Mouse (Mus musculus) liver, embryonic 15.5 days (tissue): ENCODE results near the gene Prkar2a. TPM values are rescaled to one million over a fixed set of nuclear protein-coding genes. Genes with fewer than 3 reads are reported as not detected.
A peak's percentile ranks its signal among the peaks of the same experiment; 100 is the strongest.

ENCODE experiments used
- ATAC-seq: fragments of 200-750 bp; cut with Nextera tagmentation; 2 replicates; pipeline ENCODE4 v1.8.0; 2017; ENCODE audit warnings: moderate number of reproducible peaks, mild to moderate bottlenecking, moderate library complexity; ENCODE audit not compliant: insufficient read depth
- H3K27ac ChIP-seq: fragments of 300-500 bp; sonication (generic); replicated peaks from 2 replicates; pipeline ENCODE4 v1.5.1; 2015; ENCODE audit warnings: mild to moderate bottlenecking, inconsistent platforms
- H3K27me3 ChIP-seq: fragments of 300-500 bp; sonication (generic); 2 replicates; pipeline ENCODE4 v1.6.1; 2015; ENCODE audit warnings: mild to moderate bottlenecking, inconsistent platforms
- H3K36me3 ChIP-seq: fragments of 300-500 bp; sonication (generic); replicated peaks from 2 replicates; pipeline ENCODE4 v1.6.1; 2015; ENCODE audit warnings: moderate library complexity, mild to moderate bottlenecking, inconsistent platforms
- H3K4me1 ChIP-seq: fragments of 300-500 bp; sonication (generic); replicated peaks from 2 replicates; pipeline ENCODE4 v1.6.1; 2015; ENCODE audit warnings: inconsistent platforms
- H3K4me2 ChIP-seq: fragments of 300-500 bp; sonication (generic); 2 replicates; pipeline ENCODE4 v1.6.1; 2015; ENCODE audit warnings: moderate library complexity, mild to moderate bottlenecking, inconsistent platforms
- H3K4me3 ChIP-seq: fragments of 300-500 bp; sonication (generic); replicated peaks from 2 replicates; pipeline ENCODE4 v1.5.1; 2015; ENCODE audit warnings: mild to moderate bottlenecking, inconsistent platforms
- H3K9ac ChIP-seq: fragments of 300-500 bp; sonication (generic); 2 replicates; pipeline ENCODE4 v1.6.1; 2015; ENCODE audit warnings: moderate library complexity, mild to moderate bottlenecking, inconsistent platforms
- H3K9me3 ChIP-seq: fragments of 300-500 bp; sonication (generic); replicated peaks from 2 replicates; pipeline ENCODE4 v1.6.1; 2016; ENCODE audit warnings: inconsistent platforms
- WGBS: fragments of 180-500 bp; shearing (Covaris S2); methylation state at CpG from one replicate; pipeline ENCODE4 v1.1.7; 2015; ENCODE audit warnings: mixed read lengths; ENCODE audit not compliant: insufficient replicate concordance; 5-methylcytosine and 5-hydroxymethylcytosine counted together
- polyA plus RNA-seq: library from polyadenylated mRNA; unstranded; fragments of >200 nt; fragmentation: Nextera tagmentation; extraction: Ambion mirVana; gene quantifications from 2 replicates; pipeline ENCODE4 v1.2.1, GENCODE M21; 2015

Prkar2a gene
- polyA plus RNA-seq, 1 experiment from 2014 or later = 9.5 TPM

GRCm38 (mm10) chr9:108726116-108726515 lies 37.0 kb downstream of the Prkar2a start:
- WGBS = 66% methylated on average over 5 of the region's 5 CpGs
- no peak for ATAC-seq
- Histone ChIP-seq H3K9me3 (no peaks in the 10 kb centered on the region), H3K4me2 (no peak overlapping the region), H3K36me3 (peaks cover 4% of the 10 kb centered on the region), H3K9ac (no peak overlapping the region), H3K27ac (no peak overlapping the region), H3K4me3 (no peak overlapping the region), H3K27me3 (no peaks in the 10 kb centered on the region), H3K4me1 (no peaks in the 10 kb centered on the region)

- no peak overlapping the region for H3K9ac ChIP-seq
- H3K27ac ChIP-seq = no peak overlapping the region
- ATAC-seq = no peak
- H3K4me3 ChIP-seq = no peak overlapping the region
- H3K4me1 ChIP-seq = no peaks in the 10 kb centered on the region
- no peaks in the 10 kb centered on the region for H3K27me3 ChIP-seq
- 0 out of 2 replicates have a peak, but pooled peaks cover 3% of the 10 kb centered on the region for H3K36me3 ChIP-seq
- no peak overlapping the region for H3K4me2 ChIP-seq
- no peaks in the 10 kb centered on the region for H3K9me3 ChIP-seq
Measured at GRCm38 (mm10) chr9:108729050-108729449, 39.9 kb downstream of the Prkar2a start.

GRCm38 (mm10) chr9:108732462-108732861 lies 43.3 kb downstream of the Prkar2a start:
- Histone ChIP-seq H3K9me3 (no peaks in the 10 kb centered on the region), H3K4me1 (no peaks in the 10 kb centered on the region), H3K27me3 (no peaks in the 10 kb centered on the region), H3K9ac (no peak overlapping the region), H3K4me2 (no peak overlapping the region), H3K36me3 (peaks cover 13% of the 10 kb centered on the region), H3K4me3 (no peak overlapping the region), H3K27ac (no peak overlapping the region)
- ATAC-seq = no peak

- Histone ChIP-seq H3K9me3 (no peaks in the 10 kb centered on the region), H3K4me1 (no peaks in the 10 kb centered on the region), H3K4me3 (no peak overlapping the region), H3K27ac (no peak overlapping the region), H3K36me3 (peaks cover 13% of the 10 kb centered on the region), H3K9ac (no peak overlapping the region), H3K27me3 (no peaks in the 10 kb centered on the region), H3K4me2 (no peak overlapping the region)
- no peak for ATAC-seq
Measured at GRCm38 (mm10) chr9:108734626-108735025, 45.5 kb downstream of the Prkar2a start.

DNA sequence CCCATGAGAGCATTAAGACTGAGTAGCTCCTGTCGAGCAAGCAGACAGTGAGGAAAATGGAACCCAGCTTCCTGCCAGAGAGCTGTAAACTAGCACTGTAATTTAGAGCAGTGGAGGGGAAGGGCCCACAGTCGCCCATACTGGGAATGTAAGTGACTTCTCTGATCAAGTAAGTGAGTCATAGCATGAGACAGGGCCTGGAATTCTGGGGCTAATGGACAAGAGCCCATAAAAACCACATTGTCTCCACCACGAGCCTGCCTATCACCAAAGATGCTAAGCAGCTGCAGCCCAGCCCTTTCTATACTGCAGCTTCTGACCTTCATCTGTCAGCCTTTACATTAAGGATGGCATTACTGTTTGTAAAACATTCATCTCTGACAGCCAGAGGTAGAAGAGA lies 50.1 kb downstream of the Prkar2a start:
- H3K9me3 ChIP-seq = no peaks in the 10 kb centered on the region
- H3K27me3 ChIP-seq = no peaks in the 10 kb centered on the region
- H3K36me3 ChIP-seq = peaks cover 20% of the 10 kb centered on the region
- H3K9ac ChIP-seq = no peak overlapping the region
- H3K27ac ChIP-seq = no peak overlapping the region
- no peaks in the 10 kb centered on the region for H3K4me1 ChIP-seq
- no peak overlapping the region for H3K4me2 ChIP-seq
- WGBS = 39% methylated on average over 3 of the region's 3 CpGs
- no peak overlapping the region for H3K4me3 ChIP-seq
- no peak for ATAC-seq

DNA sequence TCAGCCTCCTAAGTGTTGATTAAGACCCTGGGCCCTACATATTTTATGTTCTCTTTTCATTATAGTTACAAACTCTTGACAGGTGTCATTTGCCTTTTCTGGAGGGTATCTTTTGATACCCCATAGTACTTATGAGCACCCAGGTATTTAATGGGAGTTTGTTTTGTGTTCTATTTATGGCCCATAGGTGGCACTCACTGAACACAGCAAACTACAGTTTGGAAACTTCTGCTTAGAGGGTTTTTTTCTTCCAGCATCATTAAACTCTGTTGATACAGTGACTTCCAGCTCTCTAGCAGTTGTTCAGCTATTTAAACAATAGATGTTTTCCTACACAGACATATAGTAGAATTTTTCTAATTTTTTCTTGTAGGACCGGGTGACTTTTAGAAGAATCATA lies 50.9 kb downstream of the Prkar2a start:
- Histone ChIP-seq H3K4me3 (no peak overlapping the region), H3K4me1 (no peaks in the 10 kb centered on the region), H3K27ac (no peak overlapping the region), H3K4me2 (no peak overlapping the region), H3K9ac (no peak overlapping the region), H3K27me3 (no peaks in the 10 kb centered on the region), H3K9me3 (no peaks in the 10 kb centered on the region), H3K36me3 (peaks cover 19% of the 10 kb centered on the region)
- no peak for ATAC-seq
- WGBS = 70% methylated on average over 1 of the region's 1 CpGs

DNA sequence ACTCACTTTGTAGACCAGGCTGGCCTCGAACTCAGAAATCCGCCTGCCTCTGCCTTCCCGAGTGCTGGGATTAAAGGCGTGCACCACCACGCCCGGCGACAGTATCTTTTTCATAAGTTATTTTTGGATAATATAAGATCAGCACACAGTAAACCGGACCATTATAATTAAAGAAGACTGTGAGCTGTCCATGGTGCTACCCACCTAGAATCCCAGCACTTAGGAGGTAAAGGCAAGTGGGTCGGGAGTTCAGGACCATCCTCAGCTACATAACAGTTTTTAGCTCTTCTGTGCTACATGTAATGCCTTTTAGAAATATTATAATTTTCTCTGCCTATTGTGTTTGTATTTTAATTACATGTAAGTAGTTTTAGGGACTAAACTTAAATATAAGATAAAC lies 52.9 kb downstream of the Prkar2a start:
- H3K9me3 ChIP-seq = no peaks in the 10 kb centered on the region
- peaks cover 35% of the 10 kb centered on the region for H3K36me3 ChIP-seq
- no peak overlapping the region for H3K4me3 ChIP-seq
- 72% methylated on average over 9 of the region's 9 CpGs for WGBS
- no peak for ATAC-seq
- no peak overlapping the region for H3K9ac ChIP-seq
- no peaks in the 10 kb centered on the region for H3K27me3 ChIP-seq
- 0 out of 2 replicates have a peak, but pooled peaks cover 2% of the 10 kb centered on the region for H3K4me1 ChIP-seq
- H3K27ac ChIP-seq = no peak overlapping the region
- no peak overlapping the region for H3K4me2 ChIP-seq

GRCm38 (mm10) chr9:108746876-108747499 lies 57.9 kb downstream of the Prkar2a start:
- Histone ChIP-seq H3K4me1 (peaks cover 19% of the 10 kb centered on the region), H3K4me2 (no peak overlapping the region), H3K27me3 (no peaks in the 10 kb centered on the region), H3K27ac (peak overlapping the region; percentile 36), H3K36me3 (peaks cover 38% of the 10 kb centered on the region), H3K9ac (no peak overlapping the region), H3K4me3 (no peak overlapping the region), H3K9me3 (no peaks in the 10 kb centered on the region)
- 80% methylated on average over 14 of the region's 14 CpGs for WGBS
- no peak for ATAC-seq

DNA sequence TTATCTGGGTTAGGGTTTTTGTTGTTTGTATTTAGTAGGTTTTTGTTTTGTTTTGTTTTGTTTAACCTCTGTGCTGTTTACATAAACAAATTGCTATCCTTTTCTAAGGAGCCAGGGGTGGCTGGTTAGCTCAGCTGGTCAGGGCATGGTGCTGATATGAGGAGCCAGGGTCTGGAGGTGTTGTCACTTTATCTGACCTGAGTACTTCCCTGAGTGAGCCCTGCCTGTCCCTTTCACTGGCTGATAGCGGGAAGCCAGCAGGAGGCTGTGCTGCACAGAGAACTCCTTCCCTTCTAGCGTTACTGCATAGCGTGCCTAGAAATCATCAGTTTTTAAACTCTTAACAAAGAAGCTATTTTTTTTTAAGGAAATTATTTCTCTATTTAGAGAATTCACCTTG lies 58.6 kb downstream of the Prkar2a start:
- no peak overlapping the region for H3K9ac ChIP-seq
- no peak overlapping the region for H3K4me2 ChIP-seq
- no peaks in the 10 kb centered on the region for H3K9me3 ChIP-seq
- H3K27ac ChIP-seq = peak overlapping the region; percentile 36
- 57% methylated on average over 3 of the region's 3 CpGs for WGBS
- ATAC-seq = peak; percentile 89
- H3K27me3 ChIP-seq = no peaks in the 10 kb centered on the region
- H3K36me3 ChIP-seq = peaks cover 38% of the 10 kb centered on the region
- H3K4me1 ChIP-seq = peaks cover 19% of the 10 kb centered on the region
- no peak overlapping the region for H3K4me3 ChIP-seq

DNA sequence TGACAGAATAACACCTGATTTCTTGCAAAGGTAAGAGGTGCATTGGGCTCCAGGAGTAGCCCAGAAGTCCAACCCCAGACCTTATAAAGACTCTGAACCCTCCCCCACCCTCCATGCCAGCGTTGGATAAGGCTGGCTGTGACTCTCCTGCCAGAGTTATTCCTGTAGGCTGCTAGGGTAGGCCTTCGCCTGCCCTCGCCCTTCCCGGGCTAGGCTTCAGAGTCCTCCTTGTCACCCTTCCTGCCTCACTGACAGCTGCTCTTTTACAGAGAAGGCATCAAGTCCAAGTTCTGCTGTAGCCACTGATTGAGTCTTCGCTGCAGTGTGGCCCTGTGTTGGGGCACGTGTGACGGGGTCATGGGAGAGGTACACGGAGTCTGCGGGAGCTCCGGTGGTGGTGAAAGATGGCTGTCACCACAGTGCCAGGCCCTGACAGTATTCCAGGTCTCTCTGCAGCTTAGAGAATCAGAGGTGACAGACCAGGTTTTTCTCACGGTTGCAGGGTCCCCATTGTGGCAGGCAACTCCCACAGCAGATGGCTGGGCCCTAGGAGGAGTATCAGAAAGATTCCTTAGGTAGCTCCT lies 59.6 kb downstream of the Prkar2a start:
- Histone ChIP-seq H3K36me3 (peaks cover 30% of the 10 kb centered on the region), H3K4me3 (no peak overlapping the region), H3K4me1 (peaks cover 19% of the 10 kb centered on the region), H3K4me2 (no peak overlapping the region), H3K9ac (no peak overlapping the region), H3K9me3 (no peaks in the 10 kb centered on the region), H3K27me3 (no peaks in the 10 kb centered on the region), H3K27ac (no peak overlapping the region)
- 79% methylated on average over 11 of the region's 11 CpGs for WGBS
- no peak for ATAC-seq

DNA sequence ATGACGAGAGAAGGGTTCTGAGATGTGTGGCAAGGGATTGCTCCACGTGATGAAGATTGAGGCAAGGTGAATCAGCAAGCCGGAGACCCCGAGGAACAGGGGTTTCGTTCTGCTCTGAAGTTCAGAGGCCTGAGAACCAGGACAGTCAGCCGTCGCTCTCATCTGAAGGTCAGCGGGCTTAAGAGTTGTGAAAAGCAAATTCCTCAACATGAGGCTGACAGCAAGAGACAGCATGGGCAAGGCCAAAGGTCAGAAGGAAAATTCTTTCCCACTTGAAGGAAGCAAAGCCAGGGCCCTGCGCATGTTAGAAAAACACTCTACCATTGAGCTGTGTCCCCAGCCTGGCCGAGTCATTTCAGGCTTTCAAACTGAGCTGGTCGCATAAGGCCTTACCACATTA lies 61.5 kb downstream of the Prkar2a start:
- no peak overlapping the region for H3K27ac ChIP-seq
- peaks cover 17% of the 10 kb centered on the region for H3K36me3 ChIP-seq
- H3K4me3 ChIP-seq = no peak overlapping the region
- H3K9me3 ChIP-seq = no peaks in the 10 kb centered on the region
- H3K4me2 ChIP-seq = no peak overlapping the region
- peaks cover 19% of the 10 kb centered on the region for H3K4me1 ChIP-seq
- ATAC-seq = no peak
- 78% methylated on average over 11 of the region's 11 CpGs for WGBS
- H3K27me3 ChIP-seq = no peaks in the 10 kb centered on the region
- no peak overlapping the region for H3K9ac ChIP-seq
